Mouse (Mus musculus): Measurements from ENCODE around the gene Sept9.

Sept9 gene

GRCm38 (mm10) chr11:117265270-117265980, 66.0 kb downstream of the Sept9 start:
- peak; percentile 78 for DNase-seq (ENCODE audit: low spot score)

GRCm38 (mm10) chr11:117265981-117266905, 66.8 kb downstream of the Sept9 start:
- peak; percentile 92 for DNase-seq (ENCODE audit: low spot score)

- peak; percentile 83 for DNase-seq (ENCODE audit: low spot score)
Observed at GRCm38 (mm10) chr11:117266906-117267721, 67.7 kb downstream of the Sept9 start.

- DNase-seq (ENCODE audit: low spot score) = no peak
Observed at GRCm38 (mm10) chr11:117267828-117268227, 68.4 kb downstream of the Sept9 start.

- DNase-seq (ENCODE audit: low spot score) = peak; percentile 55
Observed at GRCm38 (mm10) chr11:117268304-117268956, 69.0 kb downstream of the Sept9 start.

GRCm38 (mm10) chr11:117269053-117269702, 69.7 kb downstream of the Sept9 start:
- no peak for DNase-seq (ENCODE audit: low spot score)

GRCm38 (mm10) chr11:117269946-117270345, 70.5 kb downstream of the Sept9 start:
- peak; percentile 76 for DNase-seq (ENCODE audit: low spot score)

GRCm38 (mm10) chr11:117274973-117275372, 75.5 kb downstream of the Sept9 start:
- no peak for DNase-seq (ENCODE audit: low spot score)

GRCm38 (mm10) chr11:117275999-117276398, 76.5 kb downstream of the Sept9 start:
- DNase-seq (ENCODE audit: low spot score) = peak; percentile 53

- no peak for DNase-seq (ENCODE audit: low spot score)
Observed at GRCm38 (mm10) chr11:117276946-117277345, 77.5 kb downstream of the Sept9 start.

- DNase-seq (ENCODE audit: low spot score) = no peak
Observed at GRCm38 (mm10) chr11:117278113-117278512, 78.7 kb downstream of the Sept9 start.

GRCm38 (mm10) chr11:117278514-117278913, 79.1 kb downstream of the Sept9 start:
- no peak for DNase-seq (ENCODE audit: low spot score)

- no peak for DNase-seq (ENCODE audit: low spot score)
Observed at GRCm38 (mm10) chr11:117279993-117280392, 80.5 kb downstream of the Sept9 start.

GRCm38 (mm10) chr11:117283048-117283888, 83.8 kb downstream of the Sept9 start:
- no peak for DNase-seq (ENCODE audit: low spot score)

- DNase-seq (ENCODE audit: low spot score) = no peak
Observed at GRCm38 (mm10) chr11:117283889-117284450, 84.5 kb downstream of the Sept9 start.

- peak; percentile 66 for DNase-seq (ENCODE audit: low spot score)
Observed at GRCm38 (mm10) chr11:117284721-117285605, 85.5 kb downstream of the Sept9 start.

- no peak for DNase-seq (ENCODE audit: low spot score)
Observed at GRCm38 (mm10) chr11:117285606-117285931, 86.1 kb downstream of the Sept9 start.

- no peak for DNase-seq (ENCODE audit: low spot score)
Observed at GRCm38 (mm10) chr11:117287792-117288191, 88.3 kb downstream of the Sept9 start.

- no peak for DNase-seq (ENCODE audit: low spot score)
Observed at GRCm38 (mm10) chr11:117288765-117289164, 89.3 kb downstream of the Sept9 start.

Measured in testis, postnatal 10 days (tissue).